Mouse (Mus musculus) right cerebral cortex, postnatal 36 days (tissue): ENCODE data around the gene Tes.

Experiments used
- DNase-seq, 2 experiments: peaks; one replicate each; pipeline ENCODE4 v3.0.0; 2022; ENCODE audit warnings: low spot score in 2 of 2, mixed read lengths in 1 of 2

Gene Tes

DNA sequence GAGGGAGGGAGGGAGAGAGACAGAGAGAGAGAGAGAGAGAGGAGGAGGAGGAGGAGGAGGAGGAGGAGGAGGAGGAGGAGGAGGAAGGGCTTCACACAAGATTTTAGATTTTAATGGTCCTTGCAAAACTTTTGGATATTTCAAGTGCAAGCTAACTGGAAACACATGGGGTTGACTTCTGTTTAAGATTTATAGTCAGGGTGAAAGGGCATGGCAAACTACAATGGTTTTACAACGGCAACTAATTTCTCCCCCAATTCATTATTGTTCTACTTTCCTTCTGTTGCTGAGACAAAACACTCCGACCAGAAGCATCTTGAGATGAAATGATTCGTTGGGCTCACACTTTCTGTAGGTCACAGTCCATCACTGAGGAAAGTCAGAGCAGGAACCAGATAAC is 87.6 kb downstream of the Tes start:
- DNase-seq: no peak
